Mouse (Mus musculus): Measurements from ENCODE around the gene Dnttip1.
"Not testable (repeated sequence)": the region's sequence is repeated elsewhere in the genome, so short reads cannot be mapped to it uniquely, and the experiment has no call there.

The Dnttip1 gene

GRCm38 (mm10) chr2:164745843-164746479 is at the start of gene Dnttip1, which contains the start of gene Wfdc3:
TSS of gene Dnttip1 (plus strand) at chr2:164745983.
TSS of gene Wfdc3 (minus strand) at chr2:164745931.
- no peak for DNase-seq (ENCODE audit: extremely low read depth, low read depth, low spot score)

GRCm38 (mm10) chr2:164698201-164698600 is 47.6 kb upstream of the Dnttip1 start, which contains the start of gene Spint4:
TSS of gene Spint4 (plus strand) at chr2:164698501.
- no peak for DNase-seq (ENCODE audit: extremely low read depth, low read depth, low spot score)

- DNase-seq (ENCODE audit: extremely low read depth, low read depth, low spot score): no peak
Measured at GRCm38 (mm10) chr2:164700959-164701358, 44.8 kb upstream of the Dnttip1 start.

- DNase-seq (ENCODE audit: extremely low read depth, low read depth, low spot score): no peak
Measured at GRCm38 (mm10) chr2:164701761-164702160, 44.0 kb upstream of the Dnttip1 start.

- no peak for DNase-seq (ENCODE audit: extremely low read depth, low read depth, low spot score)
Measured at GRCm38 (mm10) chr2:164704235-164704634, 41.5 kb upstream of the Dnttip1 start.

GRCm38 (mm10) chr2:164705328-164705727 is 40.5 kb upstream of the Dnttip1 start:
- DNase-seq (ENCODE audit: extremely low read depth, low read depth, low spot score): no peak

GRCm38 (mm10) chr2:164705991-164706390 is 39.8 kb upstream of the Dnttip1 start:
- no peak for DNase-seq (ENCODE audit: extremely low read depth, low read depth, low spot score)

GRCm38 (mm10) chr2:164715005-164715404 is 30.8 kb upstream of the Dnttip1 start, which contains the start of gene Spint5:
TSS of gene Spint5 (plus strand) at chr2:164715305.
- no peak for DNase-seq (ENCODE audit: extremely low read depth, low read depth, low spot score)

- DNase-seq (ENCODE audit: extremely low read depth, low read depth, low spot score): not testable (repeated sequence)
Measured at GRCm38 (mm10) chr2:164716194-164716786, 29.5 kb upstream of the Dnttip1 start.

GRCm38 (mm10) chr2:164723276-164723675 is 22.5 kb upstream of the Dnttip1 start:
- DNase-seq (ENCODE audit: extremely low read depth, low read depth, low spot score): no peak

- DNase-seq (ENCODE audit: extremely low read depth, low read depth, low spot score): no peak
Measured at GRCm38 (mm10) chr2:164725895-164726619, 19.7 kb upstream of the Dnttip1 start.

GRCm38 (mm10) chr2:164731719-164732118 is 14.1 kb upstream of the Dnttip1 start:
- no peak for DNase-seq (ENCODE audit: extremely low read depth, low read depth, low spot score)

- no peak for DNase-seq (ENCODE audit: extremely low read depth, low read depth, low spot score)
Measured at GRCm38 (mm10) chr2:164733259-164733658, 12.5 kb upstream of the Dnttip1 start.

- no peak for DNase-seq (ENCODE audit: extremely low read depth, low read depth, low spot score)
Measured at GRCm38 (mm10) chr2:164734839-164735238, 10.9 kb upstream of the Dnttip1 start.

- no peak for DNase-seq (ENCODE audit: extremely low read depth, low read depth, low spot score)
Measured at GRCm38 (mm10) chr2:164735446-164735845, 10.3 kb upstream of the Dnttip1 start.

GRCm38 (mm10) chr2:164737377-164738090 is 8.2 kb upstream of the Dnttip1 start:
- DNase-seq (ENCODE audit: extremely low read depth, low read depth, low spot score): no peak

GRCm38 (mm10) chr2:164739876-164740275 is 5.9 kb upstream of the Dnttip1 start:
- DNase-seq (ENCODE audit: extremely low read depth, low read depth, low spot score): no peak

GRCm38 (mm10) chr2:164744987-164745386 is 796 bp upstream of the Dnttip1 start:
- no peak for DNase-seq (ENCODE audit: extremely low read depth, low read depth, low spot score)

- DNase-seq (ENCODE audit: extremely low read depth, low read depth, low spot score): no peak
Measured at GRCm38 (mm10) chr2:164746693-164747092, 910 bp downstream of the Dnttip1 start.

- DNase-seq (ENCODE audit: extremely low read depth, low read depth, low spot score): no peak
Measured at GRCm38 (mm10) chr2:164748191-164748590, 2.4 kb downstream of the Dnttip1 start.

GRCm38 (mm10) chr2:164748991-164749390 is 3.2 kb downstream of the Dnttip1 start:
- DNase-seq (ENCODE audit: extremely low read depth, low read depth, low spot score): no peak
